Mouse (Mus musculus): ENCODE results near the gene Fam120b. TPM values are rescaled to one million over a fixed set of nuclear protein-coding genes. Genes with fewer than 3 reads are reported as not detected.
A peak's percentile ranks its signal among the peaks of the same experiment; 100 is the strongest.

The Fam120b gene
- 32.2 and 36.3 TPM in 2 replicates for polyA plus RNA-seq (2014; fragmentation: Nextera tagmentation; extraction: Ambion mirVana)

GRCm38 (mm10) chr17:15395997-15396675, at the start of gene Fam120b:
TSS of gene Fam120b (plus strand) at chr17:15396202.
- ATAC-seq (ENCODE audit: low FRiP score): peak; percentile 97
- Histone ChIP-seq H3K4me2 (peak within 1 kb of the TSS; percentile 64), H3K9ac (ENCODE audit: low read length) (peak within 1 kb of the TSS; percentile 73), H3K27ac (ENCODE audit: low read depth, low read length) (peak within 1 kb of the TSS; percentile 80), H3K36me3 (ENCODE audit: control insufficient read depth, insufficient read depth, low read length) (no peaks in the 10 kb centered on the region), H3K4me3 (ENCODE audit: low read depth, low read length) (peak within 1 kb of the TSS; percentile 59), H3K4me1 (ENCODE audit: control insufficient read depth, insufficient read depth, low read length) (peaks cover 18% of the 10 kb centered on the region), H3K27me3 (ENCODE audit: control insufficient read depth, insufficient read depth, low read length) (no peaks in the 10 kb centered on the region), H3K9me3 (ENCODE audit: control insufficient read depth, low read length) (no peaks in the 10 kb centered on the region)
- under 1% methylated on average over 31 of the region's 31 CpGs for WGBS
- DNase-seq (ENCODE audit: low spot score, missing footprints): peak; percentile 97

- H3K4me3 ChIP-seq (ENCODE audit: low read depth, low read length): no peak overlapping the region
- no peak overlapping the region for H3K4me2 ChIP-seq
- ATAC-seq (ENCODE audit: low FRiP score): no peak
- no peaks in the 10 kb centered on the region for H3K27me3 ChIP-seq (ENCODE audit: control insufficient read depth, insufficient read depth, low read length)
- H3K27ac ChIP-seq (ENCODE audit: low read depth, low read length): no peak overlapping the region
- H3K9ac ChIP-seq (ENCODE audit: low read length): no peak overlapping the region
- no peaks in the 10 kb centered on the region for H3K36me3 ChIP-seq (ENCODE audit: control insufficient read depth, insufficient read depth, low read length)
- H3K9me3 ChIP-seq (ENCODE audit: control insufficient read depth, low read length): no peaks in the 10 kb centered on the region
- H3K4me1 ChIP-seq (ENCODE audit: control insufficient read depth, insufficient read depth, low read length): no peaks in the 10 kb centered on the region
- DNase-seq (ENCODE audit: low spot score, missing footprints): no peak
- 89% methylated on average over 2 of the region's 2 CpGs for WGBS
Measured at GRCm38 (mm10) chr17:15350152-15350551, 45.9 kb upstream of the Fam120b start.

GRCm38 (mm10) chr17:15352869-15353610, 43.0 kb upstream of the Fam120b start:
- no peak for ATAC-seq (ENCODE audit: low FRiP score)
- Histone ChIP-seq H3K27me3 (ENCODE audit: control insufficient read depth, insufficient read depth, low read length) (no peaks in the 10 kb centered on the region), H3K4me3 (ENCODE audit: low read depth, low read length) (no peak overlapping the region), H3K9me3 (ENCODE audit: control insufficient read depth, low read length) (no peaks in the 10 kb centered on the region), H3K27ac (ENCODE audit: low read depth, low read length) (no peak overlapping the region), H3K4me1 (ENCODE audit: control insufficient read depth, insufficient read depth, low read length) (no peaks in the 10 kb centered on the region), H3K9ac (ENCODE audit: low read length) (no peak overlapping the region), H3K4me2 (no peak overlapping the region), H3K36me3 (ENCODE audit: control insufficient read depth, insufficient read depth, low read length) (no peaks in the 10 kb centered on the region)
- DNase-seq (ENCODE audit: low spot score, missing footprints): no peak
- WGBS: 81% methylated on average over 10 of the region's 10 CpGs

GRCm38 (mm10) chr17:15354006-15354405, 42.0 kb upstream of the Fam120b start:
- H3K4me1 ChIP-seq (ENCODE audit: control insufficient read depth, insufficient read depth, low read length): no peaks in the 10 kb centered on the region
- WGBS: 86% methylated on average over 2 of the region's 2 CpGs
- no peaks in the 10 kb centered on the region for H3K36me3 ChIP-seq (ENCODE audit: control insufficient read depth, insufficient read depth, low read length)
- DNase-seq (ENCODE audit: low spot score, missing footprints) (no peak), ATAC-seq (ENCODE audit: low FRiP score) (no peak)
- H3K27me3 ChIP-seq (ENCODE audit: control insufficient read depth, insufficient read depth, low read length): no peaks in the 10 kb centered on the region
- no peak overlapping the region for H3K4me3 ChIP-seq (ENCODE audit: low read depth, low read length)
- H3K27ac ChIP-seq (ENCODE audit: low read depth, low read length): no peak overlapping the region
- no peak overlapping the region for H3K9ac ChIP-seq (ENCODE audit: low read length)
- H3K9me3 ChIP-seq (ENCODE audit: control insufficient read depth, low read length): no peaks in the 10 kb centered on the region
- H3K4me2 ChIP-seq: no peak overlapping the region

- no peak for DNase-seq (ENCODE audit: low spot score, missing footprints)
- WGBS: 89% methylated on average over 3 of the region's 3 CpGs
- Histone ChIP-seq H3K4me1 (ENCODE audit: control insufficient read depth, insufficient read depth, low read length) (no peaks in the 10 kb centered on the region), H3K4me3 (ENCODE audit: low read depth, low read length) (no peak overlapping the region), H3K4me2 (no peak overlapping the region), H3K27me3 (ENCODE audit: control insufficient read depth, insufficient read depth, low read length) (no peaks in the 10 kb centered on the region), H3K36me3 (ENCODE audit: control insufficient read depth, insufficient read depth, low read length) (no peaks in the 10 kb centered on the region), H3K9ac (ENCODE audit: low read length) (no peak overlapping the region), H3K9me3 (ENCODE audit: control insufficient read depth, low read length) (no peaks in the 10 kb centered on the region), H3K27ac (ENCODE audit: low read depth, low read length) (no peak overlapping the region)
- ATAC-seq (ENCODE audit: low FRiP score): no peak
Measured at GRCm38 (mm10) chr17:15355072-15355471, 40.9 kb upstream of the Fam120b start.

- Histone ChIP-seq H3K9ac (ENCODE audit: low read length) (no peak overlapping the region), H3K27me3 (ENCODE audit: control insufficient read depth, insufficient read depth, low read length) (no peaks in the 10 kb centered on the region), H3K36me3 (ENCODE audit: control insufficient read depth, insufficient read depth, low read length) (no peaks in the 10 kb centered on the region), H3K4me2 (no peak overlapping the region), H3K4me1 (ENCODE audit: control insufficient read depth, insufficient read depth, low read length) (no peaks in the 10 kb centered on the region), H3K9me3 (ENCODE audit: control insufficient read depth, low read length) (no peaks in the 10 kb centered on the region), H3K27ac (ENCODE audit: low read depth, low read length) (no peak overlapping the region), H3K4me3 (ENCODE audit: low read depth, low read length) (no peak overlapping the region)
- no peak for DNase-seq (ENCODE audit: low spot score, missing footprints)
- no peak for ATAC-seq (ENCODE audit: low FRiP score)
- 90% methylated on average over 5 of the region's 5 CpGs for WGBS
Measured at GRCm38 (mm10) chr17:15356526-15356925, 39.5 kb upstream of the Fam120b start.

GRCm38 (mm10) chr17:15357071-15357470, 38.9 kb upstream of the Fam120b start:
- H3K4me3 ChIP-seq (ENCODE audit: low read depth, low read length): no peak overlapping the region
- H3K9ac ChIP-seq (ENCODE audit: low read length): no peak overlapping the region
- ATAC-seq (ENCODE audit: low FRiP score) (no peak), DNase-seq (ENCODE audit: low spot score, missing footprints) (no peak)
- H3K27me3 ChIP-seq (ENCODE audit: control insufficient read depth, insufficient read depth, low read length): no peaks in the 10 kb centered on the region
- H3K4me1 ChIP-seq (ENCODE audit: control insufficient read depth, insufficient read depth, low read length): no peaks in the 10 kb centered on the region
- no peaks in the 10 kb centered on the region for H3K36me3 ChIP-seq (ENCODE audit: control insufficient read depth, insufficient read depth, low read length)
- no peak overlapping the region for H3K4me2 ChIP-seq
- no peak overlapping the region for H3K27ac ChIP-seq (ENCODE audit: low read depth, low read length)
- WGBS: 80% methylated on average over 3 of the region's 3 CpGs
- H3K9me3 ChIP-seq (ENCODE audit: control insufficient read depth, low read length): no peaks in the 10 kb centered on the region

GRCm38 (mm10) chr17:15363656-15364055, 32.3 kb upstream of the Fam120b start:
- ATAC-seq (ENCODE audit: low FRiP score) (no peak), DNase-seq (ENCODE audit: low spot score, missing footprints) (no peak)
- no peak overlapping the region for H3K4me3 ChIP-seq (ENCODE audit: low read depth, low read length)
- H3K27ac ChIP-seq (ENCODE audit: low read depth, low read length): no peak overlapping the region
- H3K4me1 ChIP-seq (ENCODE audit: control insufficient read depth, insufficient read depth, low read length): no peaks in the 10 kb centered on the region
- H3K27me3 ChIP-seq (ENCODE audit: control insufficient read depth, insufficient read depth, low read length): no peaks in the 10 kb centered on the region
- 84% methylated on average over 3 of the region's 3 CpGs for WGBS
- no peaks in the 10 kb centered on the region for H3K9me3 ChIP-seq (ENCODE audit: control insufficient read depth, low read length)
- H3K9ac ChIP-seq (ENCODE audit: low read length): no peak overlapping the region
- peaks cover 8% of the 10 kb centered on the region for H3K36me3 ChIP-seq (ENCODE audit: control insufficient read depth, insufficient read depth, low read length)
- no peak overlapping the region for H3K4me2 ChIP-seq

- no peaks in the 10 kb centered on the region for H3K9me3 ChIP-seq (ENCODE audit: control insufficient read depth, low read length)
- peaks cover 10% of the 10 kb centered on the region; the same call in 1 of the 2 replicates for H3K4me1 ChIP-seq (ENCODE audit: control insufficient read depth, insufficient read depth, low read length)
- no peak overlapping the region for H3K4me3 ChIP-seq (ENCODE audit: low read depth, low read length)
- no peak overlapping the region for H3K4me2 ChIP-seq
- ATAC-seq (ENCODE audit: low FRiP score) (no peak), DNase-seq (ENCODE audit: low spot score, missing footprints) (peak; percentile 71)
- peaks cover 26% of the 10 kb centered on the region for H3K36me3 ChIP-seq (ENCODE audit: control insufficient read depth, insufficient read depth, low read length)
- no peaks in the 10 kb centered on the region for H3K27me3 ChIP-seq (ENCODE audit: control insufficient read depth, insufficient read depth, low read length)
- no peak overlapping the region for H3K9ac ChIP-seq (ENCODE audit: low read length)
- H3K27ac ChIP-seq (ENCODE audit: low read depth, low read length): no peak overlapping the region
- WGBS: 92% methylated on average over 5 of the region's 5 CpGs
Measured at GRCm38 (mm10) chr17:15365650-15366049, 30.4 kb upstream of the Fam120b start.
